Mouse (Mus musculus) lung, embryonic 14.5 days (tissue): Measurements from ENCODE around the gene Arhgap8. TPM values are rescaled to one million over a fixed set of nuclear protein-coding genes. Genes with fewer than 3 reads are reported as not detected.

Source experiments
- ATAC-seq: fragments of 200-750 bp; cut with Nextera tagmentation; 2 replicates; pipeline ENCODE4 v1.8.0; 2017; ENCODE audit warnings: mild to moderate bottlenecking, moderate TSS enrichment, moderate library complexity; ENCODE audit not compliant: insufficient read depth
- DNase-seq: peaks from one replicate; pipeline ENCODE4 v3.0.0-alpha.2; 2015
- H3K27ac ChIP-seq: fragments of 300-500 bp; sonication (generic); 2 replicates; pipeline ENCODE4 v1.5.1; 2014; ENCODE audit warnings: low read depth, mild to moderate bottlenecking, moderate library complexity
- H3K27me3 ChIP-seq: fragments of 300-500 bp; sonication (generic); 2 replicates; pipeline ENCODE4 v1.6.1; 2014; ENCODE audit warnings: low read length, control low read depth; ENCODE audit not compliant: insufficient read depth
- H3K36me3 ChIP-seq: fragments of 300-500 bp; sonication (generic); 2 replicates; pipeline ENCODE4 v1.6.1; 2014; ENCODE audit warnings: control low read depth; ENCODE audit not compliant: insufficient read depth
- H3K4me1 ChIP-seq: fragments of 300-500 bp; sonication (generic); 2 replicates; pipeline ENCODE4 v1.6.1; 2014; ENCODE audit warnings: antibody characterized with exemption, control low read depth; ENCODE audit not compliant: insufficient read depth
- H3K4me2 ChIP-seq: fragments of 300-500 bp; sonication (generic); 2 replicates; pipeline ENCODE4 v1.6.1; 2014; ENCODE audit warnings: mild to moderate bottlenecking
- H3K4me3 ChIP-seq: fragments of 300-500 bp; sonication (generic); 2 replicates; pipeline ENCODE4 v1.5.1; 2014; ENCODE audit warnings: low read depth, low read length
- H3K9ac ChIP-seq: fragments of 300-500 bp; sonication (generic); 2 replicates; pipeline ENCODE4 v1.6.1; 2014
- H3K9me3 ChIP-seq: fragments of 300-500 bp; sonication (generic); 2 replicates; pipeline ENCODE4 v1.6.1; 2016; ENCODE audit warnings: low read depth, low read length, control low read depth
- CTCF ChIP-seq: IDR thresholded peaks from 2 replicates; pipeline ENCODE4 v1.5.1; 2016; ENCODE audit warnings: antibody characterized with exemption, low read depth
- WGBS: fragments of 180-500 bp; shearing (Covaris S2); extraction: QIAGEN DNeasy Blood & Tissue Kit; methylation state at CpG from one replicate; pipeline ENCODE4 v1.1.7; 2014; 5-methylcytosine and 5-hydroxymethylcytosine counted together
- polyA plus RNA-seq: library from polyadenylated mRNA; unstranded; fragments of >200 nt; fragmentation: Nextera tagmentation; extraction: Ambion mirVana; gene quantifications from 2 replicates; pipeline ENCODE4 v1.2.1, GENCODE M21; 2014

The Arhgap8 gene
- polyA plus RNA-seq, 1 experiment from 2014 or later: 18.1 TPM

DNA sequence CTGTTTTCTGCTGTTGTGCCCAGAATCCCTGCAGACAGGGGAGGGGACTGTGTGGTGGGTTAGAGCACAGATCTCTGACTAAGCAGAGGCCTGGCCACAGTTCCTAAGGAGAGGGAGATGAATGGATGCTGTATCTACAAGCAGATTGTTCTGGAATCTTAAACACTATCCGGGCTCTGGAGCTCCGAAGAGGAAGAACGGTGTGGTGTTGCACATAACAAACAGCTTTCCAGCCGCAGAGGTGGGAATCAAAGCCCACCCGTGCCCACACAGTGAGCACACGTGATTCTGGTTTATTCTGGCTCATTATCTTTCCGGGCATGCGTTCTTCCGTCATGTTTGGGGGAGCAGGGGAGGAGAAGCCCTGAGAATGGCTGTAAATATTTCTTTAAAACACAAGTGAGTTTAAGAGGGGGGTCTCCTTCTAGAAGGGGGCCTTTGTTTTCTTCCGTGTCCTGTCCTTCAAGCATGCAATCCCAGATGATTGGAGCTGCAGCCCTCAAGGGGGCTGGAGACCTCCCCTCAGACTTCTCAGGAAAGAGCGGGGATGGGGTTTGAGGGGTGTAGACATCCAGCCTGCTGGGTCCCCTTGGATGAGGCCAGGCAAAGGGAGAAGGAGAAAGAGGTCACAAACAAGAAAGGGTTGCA is 16.6 kb downstream of the Arhgap8 start:
- Histone ChIP-seq H3K36me3 (0 out of 2 replicates have a peak, but pooled peaks cover 3% of the 10 kb centered on the region), H3K9ac (no peak overlapping the region), H3K4me3 (no peak overlapping the region), H3K4me1 (no peaks in the 10 kb centered on the region), H3K27me3 (no peaks in the 10 kb centered on the region), H3K4me2 (no peak overlapping the region), H3K27ac (no peak overlapping the region), H3K9me3 (no peaks in the 10 kb centered on the region)
- DNase-seq (no peak), ATAC-seq (no peak)
- TF ChIP-seq CTCF: no peak
- 65% methylated on average over 11 of the region's 11 CpGs for WGBS

GRCm38 (mm10) chr15:84736994-84737346 is 17.1 kb downstream of the Arhgap8 start:
- DNase-seq (no peak), ATAC-seq (no peak)
- H3K27me3 ChIP-seq: no peaks in the 10 kb centered on the region
- no peak overlapping the region for H3K4me2 ChIP-seq
- H3K9ac ChIP-seq: no peak overlapping the region
- no peak for TF ChIP-seq CTCF
- no peaks in the 10 kb centered on the region for H3K9me3 ChIP-seq
- H3K36me3 ChIP-seq: 0 out of 2 replicates have a peak, but pooled peaks cover 3% of the 10 kb centered on the region
- H3K27ac ChIP-seq: no peak overlapping the region
- H3K4me1 ChIP-seq: no peaks in the 10 kb centered on the region
- WGBS: 50% methylated on average over 2 of the region's 4 CpGs
- H3K4me3 ChIP-seq: no peak overlapping the region

DNA sequence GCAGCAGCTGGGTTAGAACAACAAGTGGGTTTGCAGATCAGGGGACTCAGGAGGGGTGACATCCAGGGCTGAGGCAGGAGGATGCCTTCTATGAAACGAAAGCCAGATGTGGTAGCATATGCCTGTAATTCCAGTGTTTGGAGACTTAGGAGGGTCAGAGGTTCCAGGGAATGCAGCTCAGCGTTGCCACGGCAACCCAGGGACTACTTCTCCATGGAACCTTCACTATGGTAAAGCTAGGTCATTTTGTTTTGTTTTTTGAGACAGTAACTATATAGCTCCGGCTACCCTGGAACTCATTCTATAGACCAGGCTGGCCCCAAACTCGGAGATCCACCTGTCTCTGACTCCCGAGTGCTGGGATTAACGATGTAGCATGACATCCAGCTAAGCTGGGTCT is 18.4 kb downstream of the Arhgap8 start:
- no peak for TF ChIP-seq CTCF
- Histone ChIP-seq H3K9ac (no peak overlapping the region), H3K36me3 (0 out of 2 replicates have a peak, but pooled peaks cover 3% of the 10 kb centered on the region), H3K4me1 (no peaks in the 10 kb centered on the region), H3K4me2 (no peak overlapping the region), H3K4me3 (no peak overlapping the region), H3K27me3 (no peaks in the 10 kb centered on the region), H3K9me3 (no peaks in the 10 kb centered on the region), H3K27ac (no peak overlapping the region)
- ATAC-seq: no peak
- 89% methylated on average over 7 of the region's 7 CpGs for WGBS
- DNase-seq: no peak

DNA sequence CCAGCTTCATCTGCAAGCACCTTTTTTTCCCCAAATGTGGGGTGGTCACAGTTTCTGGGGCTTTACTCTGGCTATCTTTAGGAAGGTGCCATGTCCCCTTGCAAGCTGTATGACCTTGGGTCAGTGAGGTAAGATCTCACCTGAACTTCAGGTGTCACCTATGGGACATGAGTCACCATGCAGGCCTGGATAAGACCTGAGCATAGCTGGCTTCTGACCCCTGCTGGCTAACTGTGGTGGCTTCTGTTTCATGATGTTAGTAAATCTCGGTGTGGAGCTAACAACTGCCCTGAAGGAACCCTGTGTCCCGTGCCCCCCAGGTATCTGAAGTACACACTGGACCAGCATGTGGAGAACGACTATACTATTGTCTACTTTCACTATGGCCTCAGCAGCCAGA is 21.7 kb downstream of the Arhgap8 start:
- Histone ChIP-seq H3K9me3 (no peaks in the 10 kb centered on the region), H3K27me3 (no peaks in the 10 kb centered on the region), H3K27ac (no peak overlapping the region), H3K9ac (no peak overlapping the region), H3K4me1 (no peaks in the 10 kb centered on the region), H3K36me3 (no peaks in the 10 kb centered on the region), H3K4me3 (no peak overlapping the region), H3K4me2 (no peak overlapping the region)
- 57% methylated on average over 3 of the region's 3 CpGs for WGBS
- TF ChIP-seq CTCF: peak; percentile 39; the same call in 1 of the 2 replicates
- DNase-seq (no peak), ATAC-seq (no peak)

GRCm38 (mm10) chr15:84743347-84743746 is 23.5 kb downstream of the Arhgap8 start:
- Histone ChIP-seq H3K36me3 (no peaks in the 10 kb centered on the region), H3K9me3 (no peaks in the 10 kb centered on the region), H3K4me1 (no peaks in the 10 kb centered on the region), H3K4me3 (no peak overlapping the region), H3K4me2 (no peak overlapping the region), H3K27me3 (no peaks in the 10 kb centered on the region), H3K9ac (no peak overlapping the region), H3K27ac (no peak overlapping the region)
- DNase-seq: no peak
- no peak for TF ChIP-seq CTCF
- no peak for ATAC-seq
- 4% methylated on average over 3 of the region's 3 CpGs for WGBS

DNA sequence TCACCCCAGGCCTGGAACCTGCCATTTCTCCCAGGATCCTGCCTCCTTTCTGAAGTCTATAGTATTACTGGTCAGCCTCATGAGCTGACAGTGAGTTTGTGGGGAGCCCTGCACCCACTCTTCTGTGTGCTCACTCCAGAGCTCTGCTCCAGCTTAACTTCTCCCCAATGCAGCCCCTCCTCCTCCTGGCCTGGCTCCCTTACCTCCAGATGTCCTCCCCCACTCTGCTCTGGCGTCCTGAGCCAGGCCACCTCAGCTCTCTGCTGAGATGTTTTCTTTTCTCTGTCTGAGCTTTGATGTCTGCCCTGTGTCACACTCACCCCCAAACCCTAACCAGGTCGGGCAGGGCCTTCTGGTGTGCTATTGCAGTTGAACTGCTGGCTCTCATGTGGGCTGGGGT is 24.5 kb downstream of the Arhgap8 start:
- Histone ChIP-seq H3K9me3 (no peaks in the 10 kb centered on the region), H3K9ac (no peak overlapping the region), H3K4me1 (no peaks in the 10 kb centered on the region), H3K36me3 (no peaks in the 10 kb centered on the region), H3K27ac (no peak overlapping the region), H3K27me3 (no peaks in the 10 kb centered on the region), H3K4me3 (no peak overlapping the region), H3K4me2 (no peak overlapping the region)
- no peak for TF ChIP-seq CTCF
- no peak for ATAC-seq
- WGBS: 14% methylated on average over 2 of the region's 2 CpGs
- DNase-seq: no peak

- 85% methylated on average over 4 of the region's 4 CpGs for WGBS
Measured at GRCm38 (mm10) chr15:84745831-84746230, 26.0 kb downstream of the Arhgap8 start.

More at GRCm38 (mm10) chr15:84745831-84746230, 26.0 kb downstream of the Arhgap8 start:
- Histone ChIP-seq H3K36me3 (no peaks in the 10 kb centered on the region), H3K27ac (no peak overlapping the region), H3K4me2 (no peak overlapping the region), H3K9me3 (no peaks in the 10 kb centered on the region), H3K9ac (no peak overlapping the region), H3K4me3 (no peak overlapping the region), H3K4me1 (no peaks in the 10 kb centered on the region), H3K27me3 (no peaks in the 10 kb centered on the region)
- no peak for TF ChIP-seq CTCF
- ATAC-seq: no peak
- DNase-seq: no peak
